Mouse (Mus musculus) limb, embryonic 11.5 days (tissue): ENCODE data around the gene Zfp462. TPM values are rescaled to one million over a fixed set of nuclear protein-coding genes. Genes with fewer than 3 reads are reported as not detected.

ENCODE experiments used
- ATAC-seq: fragments of 200-750 bp; cut with Nextera tagmentation; 2 replicates; pipeline ENCODE4 v1.8.0; 2017; ENCODE audit warnings: low read depth; ENCODE audit not compliant: insufficient number of reproducible peaks, low FRiP score, low TSS enrichment
- DNase-seq: peaks from one replicate; pipeline ENCODE4 v3.0.0-alpha.2; 2015; ENCODE audit warnings: low spot score
- H3K27ac ChIP-seq: fragments of 300-500 bp; sonication (generic); replicated peaks from 2 replicates; pipeline ENCODE4 v1.5.1; 2014; ENCODE audit warnings: low read depth, mild to moderate bottlenecking, low read length
- H3K27me3 ChIP-seq: fragments of 300-500 bp; sonication (generic); 2 replicates; pipeline ENCODE4 v1.6.1; 2014; ENCODE audit warnings: mild to moderate bottlenecking, low read length, mixed read lengths; ENCODE audit not compliant: control insufficient read depth, insufficient read depth
- H3K36me3 ChIP-seq: fragments of 300-500 bp; sonication (generic); 2 replicates; pipeline ENCODE4 v1.6.1; 2014; ENCODE audit warnings: mild to moderate bottlenecking, low read length, moderate library complexity, mixed read lengths; ENCODE audit not compliant: control insufficient read depth, insufficient read depth
- H3K4me1 ChIP-seq: fragments of 300-500 bp; sonication (generic); 2 replicates; pipeline ENCODE4 v1.6.1; 2014; ENCODE audit warnings: low read length, mixed read lengths; ENCODE audit not compliant: control insufficient read depth, insufficient read depth
- H3K4me2 ChIP-seq: fragments of 300-500 bp; sonication (generic); 2 replicates; pipeline ENCODE4 v1.6.1; 2014; ENCODE audit warnings: low read depth, mild to moderate bottlenecking, moderate library complexity; ENCODE audit not compliant: severe bottlenecking
- H3K4me3 ChIP-seq: fragments of 300-500 bp; sonication (generic); 2 replicates; pipeline ENCODE4 v1.5.1; 2014; ENCODE audit warnings: low read depth, low read length
- H3K9ac ChIP-seq: fragments of 300-500 bp; sonication (generic); 2 replicates; pipeline ENCODE4 v1.6.1; 2014; ENCODE audit warnings: mild to moderate bottlenecking, low read length
- H3K9me3 ChIP-seq: fragments of 300-500 bp; sonication (generic); 2 replicates; pipeline ENCODE4 v1.6.1; 2016; ENCODE audit warnings: low read length; ENCODE audit not compliant: control insufficient read depth
- WGBS: fragments of 180-500 bp; shearing (Covaris S2); extraction: QIAGEN DNeasy Blood & Tissue Kit; methylation state at CpG from one replicate; pipeline ENCODE4 v1.1.7; 2014; 5-methylcytosine and 5-hydroxymethylcytosine counted together
- polyA plus RNA-seq: library from polyadenylated mRNA; unstranded; fragments of >200 nt; fragmentation: Nextera tagmentation; extraction: Ambion mirVana; gene quantifications from 2 replicates; pipeline ENCODE4 v1.2.1, GENCODE M21; 2014

The Zfp462 gene
- polyA plus RNA-seq, 1 experiment from 2014 or later: 11.4 TPM

- H3K4me1 ChIP-seq: no peaks in the 10 kb centered on the region
- no peak overlapping the region for H3K27ac ChIP-seq
- no peak overlapping the region for H3K9ac ChIP-seq
- no peak for ATAC-seq
- no peaks in the 10 kb centered on the region for H3K9me3 ChIP-seq
- H3K36me3 ChIP-seq: no peaks in the 10 kb centered on the region
- WGBS: 84% methylated on average over 9 of the region's 9 CpGs
- no peak overlapping the region for H3K4me3 ChIP-seq
- DNase-seq: no peak
- H3K27me3 ChIP-seq: no peaks in the 10 kb centered on the region
- no peak overlapping the region for H3K4me2 ChIP-seq
Measured at GRCm38 (mm10) chr4:55127228-55127901, 182.5 kb downstream of the Zfp462 start.

- no peak for ATAC-seq
Measured at GRCm38 (mm10) chr4:55128088-55128835, 183.4 kb downstream of the Zfp462 start.

More at GRCm38 (mm10) chr4:55128088-55128835, 183.4 kb downstream of the Zfp462 start:
- Histone ChIP-seq H3K36me3 (no peaks in the 10 kb centered on the region), H3K4me3 (no peak overlapping the region), H3K9ac (no peak overlapping the region), H3K4me1 (no peaks in the 10 kb centered on the region), H3K27ac (no peak overlapping the region), H3K9me3 (no peaks in the 10 kb centered on the region), H3K27me3 (no peaks in the 10 kb centered on the region), H3K4me2 (no peak overlapping the region)
- no peak for DNase-seq
- WGBS: 72% methylated on average over 13 of the region's 13 CpGs
